Mouse (Mus musculus) natural killer cell, adult 2 months (primary cell): Measurements from ENCODE around the gene Atp6ap1l.

ENCODE experiments used
- DNase-seq, 2 experiments: peaks; one replicate each; pipeline ENCODE4 v3.0.0; 2022; ENCODE audit warnings: low spot score in 2 of 2

The Atp6ap1l gene

GRCm38 (mm10) chr13:90886568-90886983 is 18.6 kb downstream of the Atp6ap1l start:
- peak; percentile 10 to 40 for DNase-seq

- DNase-seq, result no peak
Observed at GRCm38 (mm10) chr13:90885856-90886532, 19.2 kb downstream of the Atp6ap1l start.

GRCm38 (mm10) chr13:90881727-90882429 is 23.3 kb downstream of the Atp6ap1l start:
- no peak for DNase-seq

GRCm38 (mm10) chr13:90871579-90871978 is 33.6 kb downstream of the Atp6ap1l start:
- DNase-seq, result no peak

GRCm38 (mm10) chr13:90869157-90869556 is 36.0 kb downstream of the Atp6ap1l start:
- no peak for DNase-seq

- no peak for DNase-seq
Observed at GRCm38 (mm10) chr13:90862138-90862537, 43.0 kb downstream of the Atp6ap1l start.

- no peak for DNase-seq
Observed at GRCm38 (mm10) chr13:90860888-90861431, 44.2 kb downstream of the Atp6ap1l start.

GRCm38 (mm10) chr13:90852727-90853630 is 52.2 kb downstream of the Atp6ap1l start:
- DNase-seq, result no peak

- DNase-seq, result no peak
Observed at GRCm38 (mm10) chr13:90851795-90852194, 53.4 kb downstream of the Atp6ap1l start.

- DNase-seq, result no peak
Observed at GRCm38 (mm10) chr13:90844191-90844590, 61.0 kb downstream of the Atp6ap1l start.

- DNase-seq, result no peak
Observed at GRCm38 (mm10) chr13:90843412-90843811, 61.7 kb downstream of the Atp6ap1l start.

GRCm38 (mm10) chr13:90841213-90841553 is 64.0 kb downstream of the Atp6ap1l start:
- DNase-seq, result no peak

- DNase-seq, result no peak
Observed at GRCm38 (mm10) chr13:90840530-90841212, 64.5 kb downstream of the Atp6ap1l start.

- DNase-seq, result no peak
Observed at GRCm38 (mm10) chr13:90833641-90834207, 71.4 kb downstream of the Atp6ap1l start.
